Mouse (Mus musculus) left cerebral cortex, postnatal 36 days (tissue): ENCODE measurements at regions not wholly inside any gene's neighbourhood (a gene's known extent, or its start where the extent isn't known, plus 50 kb on each side); places are given as distances from the start of the nearest gene placed in this dataset.

Experiments used
- DNase-seq, 2 experiments: peaks; one replicate each; pipeline ENCODE4 v3.0.0; 2021 to 2022; ENCODE audit warnings: low spot score in 2 of 2, mixed read lengths in 1 of 2
- intact Hi-C: fragments of 180-260 bp; cut with DNase I; formaldehyde crosslinking; loops from one replicate; pipeline ENCODE4 v1.15.1; 2025

GRCm38 (mm10) chr16:71622664-71623063 is 685.4 kb upstream of the Robo1 start:
- intact Hi-C loops: no loop called here
- no peak for DNase-seq

GRCm38 (mm10) chr16:71640361-71640760 is 667.7 kb upstream of the Robo1 start:
- intact Hi-C loops: no loop called here
- no peak for DNase-seq

- no peak for DNase-seq
These were observed 664.9 kb upstream of the Robo1 start for GRCm38 (mm10) chr16:71643223-71643622.

GRCm38 (mm10) chr16:71678075-71678701 is 629.9 kb upstream of the Robo1 start:
- no peak for DNase-seq

More at GRCm38 (mm10) chr16:71643223-71643622, 664.9 kb upstream of the Robo1 start:
- intact Hi-C loops: no loop called here

GRCm38 (mm10) chr16:71693464-71693863 is 614.6 kb upstream of the Robo1 start:
- no peak for DNase-seq
- intact Hi-C loops: no loop called here

More at GRCm38 (mm10) chr16:71678075-71678701, 629.9 kb upstream of the Robo1 start:
- intact Hi-C loops: no loop called here

GRCm38 (mm10) chr16:71705846-71706245 is 602.3 kb upstream of the Robo1 start:
- intact Hi-C loops: no loop called here

GRCm38 (mm10) chr16:71709684-71710083 is 598.4 kb upstream of the Robo1 start:
- no peak for DNase-seq
- intact Hi-C loops: no loop called here

More at GRCm38 (mm10) chr16:71705846-71706245, 602.3 kb upstream of the Robo1 start:
- DNase-seq: no peak

GRCm38 (mm10) chr16:71711879-71712278 is 596.2 kb upstream of the Robo1 start:
- DNase-seq: no peak
- intact Hi-C loops: no loop called here

- intact Hi-C loops: no loop called here
These were observed 590.9 kb upstream of the Robo1 start for GRCm38 (mm10) chr16:71717207-71717606.

GRCm38 (mm10) chr16:71724898-71725297 is 583.2 kb upstream of the Robo1 start:
- intact Hi-C loops: no loop called here
- DNase-seq: no peak

More at GRCm38 (mm10) chr16:71717207-71717606, 590.9 kb upstream of the Robo1 start:
- no peak for DNase-seq

GRCm38 (mm10) chr16:71737941-71738340 is 570.2 kb upstream of the Robo1 start:
- intact Hi-C loops: no loop called here
- DNase-seq: no peak

- intact Hi-C loops: no loop called here
- DNase-seq: no peak
These were observed 569.0 kb upstream of the Robo1 start for GRCm38 (mm10) chr16:71739104-71739503.

GRCm38 (mm10) chr16:71780945-71781344 is 527.2 kb upstream of the Robo1 start:
- no peak for DNase-seq
- intact Hi-C loops: no loop called here

- DNase-seq: no peak
- intact Hi-C loops: no loop called here
These were observed 495.3 kb upstream of the Robo1 start for GRCm38 (mm10) chr16:71812840-71813239.

GRCm38 (mm10) chr16:71835325-71835724 is 472.8 kb upstream of the Robo1 start:
- intact Hi-C loops: no loop called here
- no peak for DNase-seq

GRCm38 (mm10) chr16:71850097-71850496 is 458.0 kb upstream of the Robo1 start:
- intact Hi-C loops: no loop called here
- DNase-seq: no peak

- DNase-seq: no peak
- intact Hi-C loops: no loop called here
These were observed 456.4 kb upstream of the Robo1 start for GRCm38 (mm10) chr16:71851590-71852190.

GRCm38 (mm10) chr16:71857877-71858276 is 450.2 kb upstream of the Robo1 start:
- intact Hi-C loops: no loop called here
- DNase-seq: no peak

- intact Hi-C loops: no loop called here
- DNase-seq: no peak
These were observed 447.9 kb upstream of the Robo1 start for GRCm38 (mm10) chr16:71860205-71860604.

GRCm38 (mm10) chr16:71885701-71886100 is 422.4 kb upstream of the Robo1 start:
- intact Hi-C loops: no loop called here
- no peak for DNase-seq

GRCm38 (mm10) chr16:71889679-71890078 is 418.4 kb upstream of the Robo1 start:
- intact Hi-C loops: no loop called here
- no peak for DNase-seq
